Mouse (Mus musculus) liver, adult 2 months (tissue): ENCODE results near the gene Nop9.

Experiments
- CTCF ChIP-seq: fragments of 200-500 bp; IDR thresholded peaks from 2 replicates; pipeline ENCODE4 v1.5.1; 2011; ENCODE audit warnings: low read depth, low read length, control low read depth
- POLR2A ChIP-seq: fragments of 200-500 bp; IDR thresholded peaks from 2 replicates; pipeline ENCODE4 v1.6.1; 2011; ENCODE audit warnings: low read length, control low read depth; ENCODE audit not compliant: insufficient read depth; ENCODE audit errors: extremely low read depth

GRCm38 (mm10) chr14:55702761-55703160, 42.7 kb upstream of the Nop9 start:
- TF ChIP-seq CTCF (no peak), POLR2A (no peak)
